Mouse (Mus musculus) lung, postnatal 0 days (tissue): ENCODE data around the gene S100a6.

Source experiments
- CTCF ChIP-seq: IDR thresholded peaks from 2 replicates; pipeline ENCODE4 v1.5.1; 2016; ENCODE audit warnings: antibody characterized with exemption, mild to moderate bottlenecking
- EP300 ChIP-seq: IDR thresholded peaks from 2 replicates; pipeline ENCODE4 v1.6.1; 2016; ENCODE audit warnings: antibody characterized with exemption, mild to moderate bottlenecking, control low read depth

DNA sequence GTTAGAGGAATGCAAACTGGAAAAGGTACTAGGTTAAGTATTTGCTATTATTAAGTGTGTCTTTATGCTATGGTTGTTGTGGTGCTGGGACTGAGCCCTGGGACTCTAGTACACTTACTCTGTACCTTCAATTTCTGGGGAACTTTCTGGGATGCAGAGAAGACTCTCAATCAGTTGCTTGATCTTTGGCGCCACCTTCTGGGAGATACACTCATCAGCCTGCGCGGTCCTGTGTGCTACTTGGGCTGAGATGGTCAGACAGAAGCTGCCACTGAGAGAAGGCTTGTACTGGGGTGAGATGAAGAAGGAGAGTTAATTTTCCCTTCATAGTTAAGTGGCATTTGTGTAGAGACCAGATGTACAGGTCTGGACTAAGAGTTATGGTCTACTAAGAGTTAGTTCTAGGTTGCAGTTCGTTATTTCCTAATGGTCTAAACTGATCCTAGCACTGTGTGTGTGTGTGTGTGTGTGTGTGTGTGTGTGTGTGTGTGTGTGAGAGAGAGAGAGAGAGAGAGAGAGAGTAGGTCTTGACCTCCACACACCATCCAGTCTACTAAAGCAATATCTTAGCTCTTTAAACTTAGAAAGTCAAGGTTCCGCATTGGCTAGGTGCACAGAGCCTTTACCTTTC is 40.3 kb downstream of the S100a6 start:
- TF ChIP-seq CTCF: peak; percentile 91
- TF ChIP-seq EP300: no peak
